Mouse (Mus musculus): ENCODE measurements around the gene Zfp654.

DNA sequence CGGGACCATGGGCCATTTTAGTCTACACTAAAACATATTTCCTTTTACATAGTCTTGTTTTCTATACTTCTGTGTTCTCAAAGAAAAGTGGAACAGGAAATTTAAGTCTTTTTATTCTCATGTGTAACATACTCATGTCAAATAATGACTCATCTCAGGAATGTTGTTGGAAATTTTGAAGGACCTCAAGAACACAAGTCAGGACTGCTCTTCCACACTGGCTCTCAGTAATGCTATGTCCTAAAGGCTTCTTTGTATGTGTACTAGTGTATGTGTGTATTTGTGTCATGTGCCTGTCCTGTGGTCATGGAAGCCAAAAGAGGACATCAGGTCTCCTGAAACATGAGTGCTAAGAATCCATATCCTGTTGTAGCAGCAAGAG lies 92.2 kb downstream of the Zfp654 start:
- TF ChIP-seq CTCF (IDR thresholded peaks at IDR 0.05; ENCODE audit: low read depth), result no peak
- no peak for TF ChIP-seq EP300 (IDR thresholded peaks at IDR 0.05; ENCODE audit: low read depth)

Measured in liver, embryonic 14.5 days (tissue).